Mouse (Mus musculus): ENCODE measurements at regions not wholly inside any gene's neighbourhood (a gene's known extent, or its start where the extent isn't known, plus 50 kb on each side); places are given as distances from the start of the nearest gene placed in this dataset.

DNA sequence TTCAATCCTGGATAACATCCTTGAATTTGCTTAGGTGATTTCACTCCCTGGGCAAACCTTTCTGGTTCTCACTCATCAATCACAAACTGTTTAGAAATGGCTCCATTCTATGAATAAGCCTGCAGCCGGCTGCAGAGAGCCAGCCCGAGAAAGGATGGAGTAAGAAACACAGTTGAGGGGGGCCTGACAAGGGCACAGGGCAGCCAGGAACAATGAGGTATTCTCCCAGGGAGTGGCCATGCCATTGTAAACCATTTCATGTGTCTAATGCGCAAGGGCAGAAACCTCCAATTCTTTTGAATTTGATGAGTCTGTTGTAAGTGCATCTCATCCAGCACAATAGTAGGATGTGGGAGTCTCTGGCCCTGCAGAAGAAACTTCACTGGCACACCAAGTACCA is 350.7 kb downstream of the Phf14 start:
- no peak overlapping the region for H3K4me3 ChIP-seq (ENCODE audit: insufficient read depth in 1 of 2, low read depth in 1 of 2, low read length in 2 of 2, poor library complexity in 1 of 2, severe bottlenecking in 1 of 2)
- no peaks in the 10 kb centered on the region for H3K9me3 ChIP-seq (ENCODE audit: control insufficient read depth, insufficient read depth, low read depth, low read length)
- TF ChIP-seq CHD2 (IDR thresholded peaks at IDR 0.05; ENCODE audit: low read depth, low read length) (no peak), ZNF384 (IDR thresholded peaks at IDR 0.05; ENCODE audit: low read depth, low read length) (no peak), MAFK (IDR thresholded peaks at IDR 0.05; ENCODE audit: insufficient read depth, low read depth, low read length) (no peak), ZC3H11A (IDR thresholded peaks at IDR 0.05; ENCODE audit: borderline replicate concordance, low read depth, low read length) (no peak), HCFC1 (IDR thresholded peaks at IDR 0.05; ENCODE audit: borderline replicate concordance, insufficient read depth, low read length) (no peak)
- no peak overlapping the region for H3K9ac ChIP-seq (ENCODE audit: insufficient read depth, low read depth, low read length, poor library complexity, severe bottlenecking)
- H3K4me1 ChIP-seq (ENCODE audit: control insufficient read depth in 2 of 2, insufficient read depth in 2 of 2, low read length in 2 of 2, poor library complexity in 1 of 2), result peaks cover 0 to 2% of the 10 kb centered on the region in 2 experiments; a peak in 1 of 4 replicates
- no peaks in the 10 kb centered on the region for H3K36me3 ChIP-seq (ENCODE audit: control insufficient read depth, insufficient read depth, low read length, poor library complexity, severe bottlenecking)
- in situ Hi-C loops (cut with MboI; ENCODE audit: low sequenced_read_pairs in 2 of 2, unreplicated experiment in 2 of 2), result loop anchor here in 1 of 2 experiments (25.0 kb wide), 1 partner anchor 446 kb away; no protein-coding TSS in a partner anchor
- DNase-seq (ENCODE audit: low read depth, low spot score), result no peak
- no peak overlapping the region for H3K27ac ChIP-seq (ENCODE audit: insufficient read depth, low read depth, low read length, poor library complexity, severe bottlenecking)

- Histone ChIP-seq H3K9me3 (ENCODE audit: control insufficient read depth, insufficient read depth, low read depth, low read length) (no peaks in the 10 kb centered on the region), H3K4me3 (ENCODE audit: insufficient read depth in 1 of 2, low read depth in 1 of 2, low read length in 2 of 2, poor library complexity in 1 of 2, severe bottlenecking in 1 of 2) (no peak overlapping the region), H3K9ac (ENCODE audit: insufficient read depth, low read depth, low read length, poor library complexity, severe bottlenecking) (no peak overlapping the region), H3K4me1 (ENCODE audit: control insufficient read depth in 2 of 2, insufficient read depth in 2 of 2, low read length in 2 of 2, poor library complexity in 1 of 2) (peaks cover 0 to 2% of the 10 kb centered on the region in 2 experiments; a peak in 1 of 4 replicates), H3K36me3 (ENCODE audit: control insufficient read depth, insufficient read depth, low read length, poor library complexity, severe bottlenecking) (no peaks in the 10 kb centered on the region), H3K27ac (ENCODE audit: insufficient read depth, low read depth, low read length, poor library complexity, severe bottlenecking) (no peak overlapping the region)
- no peak for TF ChIP-seq HCFC1 (IDR thresholded peaks at IDR 0.05; ENCODE audit: borderline replicate concordance, insufficient read depth, low read length)
- TF ChIP-seq CHD2 (IDR thresholded peaks at IDR 0.05; ENCODE audit: low read depth, low read length), result no peak
- no peak for TF ChIP-seq ZC3H11A (IDR thresholded peaks at IDR 0.05; ENCODE audit: borderline replicate concordance, low read depth, low read length)
- TF ChIP-seq ZNF384 (IDR thresholded peaks at IDR 0.05; ENCODE audit: low read depth, low read length), result no peak
- TF ChIP-seq MAFK (IDR thresholded peaks at IDR 0.05; ENCODE audit: insufficient read depth, low read depth, low read length), result no peak
- DNase-seq (ENCODE audit: low read depth, low spot score), result no peak
- in situ Hi-C loops (cut with MboI; ENCODE audit: low sequenced_read_pairs in 2 of 2, unreplicated experiment in 2 of 2), result loop anchor here in 1 of 2 experiments (25.0 kb wide), 1 partner anchor 447 kb away; no protein-coding TSS in a partner anchor
Measured at GRCm38 (mm10) chr6:12258940-12259481, 351.4 kb downstream of the Phf14 start.

DNA sequence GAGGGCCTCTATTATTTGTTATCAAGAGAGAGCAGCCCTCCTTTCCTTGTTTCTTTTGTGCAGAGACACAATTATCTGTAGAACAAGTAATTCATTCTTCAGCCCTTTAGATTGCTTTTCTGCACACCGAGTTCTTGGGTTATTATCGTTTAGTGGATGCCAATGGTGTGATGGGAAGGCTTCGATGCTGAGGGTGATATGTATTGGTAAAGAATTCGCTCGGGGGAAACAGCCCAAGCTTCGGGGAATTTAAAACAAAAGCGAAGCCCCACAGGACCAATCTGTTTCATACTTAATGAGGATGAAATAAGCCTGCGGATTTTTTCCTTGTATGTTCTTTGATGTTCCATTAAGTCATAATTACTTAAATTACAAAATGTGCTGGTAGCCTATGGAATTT is 352.0 kb downstream of the Phf14 start:
- no peak for DNase-seq (ENCODE audit: low read depth, low spot score)

GRCm38 (mm10) chr6:12260325-12261076 is 352.9 kb downstream of the Phf14 start:
- Histone ChIP-seq H3K27ac (ENCODE audit: insufficient read depth, low read depth, low read length, poor library complexity, severe bottlenecking) (no peak overlapping the region), H3K4me3 (ENCODE audit: insufficient read depth in 1 of 2, low read depth in 1 of 2, low read length in 2 of 2, poor library complexity in 1 of 2, severe bottlenecking in 1 of 2) (no peak overlapping the region), H3K36me3 (ENCODE audit: control insufficient read depth, insufficient read depth, low read length, poor library complexity, severe bottlenecking) (no peaks in the 10 kb centered on the region), H3K9ac (ENCODE audit: insufficient read depth, low read depth, low read length, poor library complexity, severe bottlenecking) (no peak overlapping the region), H3K4me1 (ENCODE audit: control insufficient read depth in 2 of 2, insufficient read depth in 2 of 2, low read length in 2 of 2, poor library complexity in 1 of 2) (peaks cover 0 to 2% of the 10 kb centered on the region in 2 experiments; a peak in 1 of 4 replicates), H3K9me3 (ENCODE audit: control insufficient read depth, insufficient read depth, low read depth, low read length) (no peaks in the 10 kb centered on the region)
- in situ Hi-C loops (cut with MboI; ENCODE audit: low sequenced_read_pairs in 2 of 2, unreplicated experiment in 2 of 2), result loop anchor here in 1 of 2 experiments (25.0 kb wide), 1 partner anchor 448 kb away; no protein-coding TSS in a partner anchor
- DNase-seq (ENCODE audit: low read depth, low spot score), result peak; percentile 46
- TF ChIP-seq CHD2 (IDR thresholded peaks at IDR 0.05; ENCODE audit: low read depth, low read length) (no peak), ZC3H11A (IDR thresholded peaks at IDR 0.05; ENCODE audit: borderline replicate concordance, low read depth, low read length) (peak; percentile 92), MAFK (IDR thresholded peaks at IDR 0.05; ENCODE audit: insufficient read depth, low read depth, low read length) (no peak), ZNF384 (IDR thresholded peaks at IDR 0.05; ENCODE audit: low read depth, low read length) (peak; percentile 84), HCFC1 (IDR thresholded peaks at IDR 0.05; ENCODE audit: borderline replicate concordance, insufficient read depth, low read length) (no peak)

More for the DNA sequence above, 352.0 kb downstream of the Phf14 start:
- H3K9me3 ChIP-seq (ENCODE audit: control insufficient read depth, insufficient read depth, low read depth, low read length), result no peaks in the 10 kb centered on the region
- in situ Hi-C loops (cut with MboI; ENCODE audit: low sequenced_read_pairs in 2 of 2, unreplicated experiment in 2 of 2), result loop anchor here in 1 of 2 experiments (25.0 kb wide), 1 partner anchor 447 kb away; no protein-coding TSS in a partner anchor
- H3K4me3 ChIP-seq (ENCODE audit: insufficient read depth in 1 of 2, low read depth in 1 of 2, low read length in 2 of 2, poor library complexity in 1 of 2, severe bottlenecking in 1 of 2), result no peak overlapping the region
- H3K4me1 ChIP-seq (ENCODE audit: control insufficient read depth in 2 of 2, insufficient read depth in 2 of 2, low read length in 2 of 2, poor library complexity in 1 of 2), result peaks cover 0 to 2% of the 10 kb centered on the region in 2 experiments; a peak in 1 of 4 replicates
- no peaks in the 10 kb centered on the region for H3K36me3 ChIP-seq (ENCODE audit: control insufficient read depth, insufficient read depth, low read length, poor library complexity, severe bottlenecking)
- TF ChIP-seq HCFC1 (IDR thresholded peaks at IDR 0.05; ENCODE audit: borderline replicate concordance, insufficient read depth, low read length), result no peak
- no peak for TF ChIP-seq MAFK (IDR thresholded peaks at IDR 0.05; ENCODE audit: insufficient read depth, low read depth, low read length)
- TF ChIP-seq ZC3H11A (IDR thresholded peaks at IDR 0.05; ENCODE audit: borderline replicate concordance, low read depth, low read length), result no peak
- TF ChIP-seq CHD2 (IDR thresholded peaks at IDR 0.05; ENCODE audit: low read depth, low read length), result no peak
- TF ChIP-seq ZNF384 (IDR thresholded peaks at IDR 0.05; ENCODE audit: low read depth, low read length), result no peak
- no peak overlapping the region for H3K9ac ChIP-seq (ENCODE audit: insufficient read depth, low read depth, low read length, poor library complexity, severe bottlenecking)
- H3K27ac ChIP-seq (ENCODE audit: insufficient read depth, low read depth, low read length, poor library complexity, severe bottlenecking), result no peak overlapping the region

Data from ES-E14 (cell line).